Mouse (Mus musculus): ENCODE measurements at regions not wholly inside any gene's neighbourhood (a gene's known extent, or its start where the extent isn't known, plus 50 kb on each side); places are given as distances from the start of the nearest gene placed in this dataset.

DNA sequence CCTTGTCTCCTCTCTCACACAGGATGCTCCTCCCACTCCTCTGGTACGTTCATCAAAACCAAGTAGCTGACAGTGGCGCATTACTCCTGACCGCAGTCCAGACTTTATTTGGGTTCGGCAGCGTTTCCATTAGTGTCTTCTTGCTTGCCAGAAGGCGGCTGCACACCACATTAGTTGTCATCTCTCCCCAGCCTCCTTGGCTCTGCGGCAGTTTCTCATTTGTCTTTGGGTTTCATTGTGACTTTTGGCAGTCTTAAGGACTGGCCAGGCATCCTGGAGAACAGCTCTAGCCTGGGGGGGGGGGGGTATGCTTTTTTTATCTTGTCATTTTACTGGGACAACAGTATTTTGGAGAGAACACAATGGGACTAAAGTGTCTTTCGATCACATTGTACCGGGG lies 209.0 kb upstream of the Prickle1 start:
- no peak for TF ChIP-seq CTCF (IDR thresholded peaks at IDR 0.05; ENCODE audit: low read depth)
- no peak for TF ChIP-seq EP300 (IDR thresholded peaks at IDR 0.05; ENCODE audit: low read depth)

Data from liver, embryonic 14.5 days (tissue).